Mouse (Mus musculus) cerebellum, postnatal 4 days (tissue): Measurements from ENCODE around the gene Iqcg.

ENCODE experiments used
- DNase-seq, 2 experiments: peaks; one replicate each; pipeline ENCODE4 v3.0.0; 2022; ENCODE audit warnings: low spot score in 2 of 2, mixed read lengths in 1 of 2

The Iqcg gene

DNA sequence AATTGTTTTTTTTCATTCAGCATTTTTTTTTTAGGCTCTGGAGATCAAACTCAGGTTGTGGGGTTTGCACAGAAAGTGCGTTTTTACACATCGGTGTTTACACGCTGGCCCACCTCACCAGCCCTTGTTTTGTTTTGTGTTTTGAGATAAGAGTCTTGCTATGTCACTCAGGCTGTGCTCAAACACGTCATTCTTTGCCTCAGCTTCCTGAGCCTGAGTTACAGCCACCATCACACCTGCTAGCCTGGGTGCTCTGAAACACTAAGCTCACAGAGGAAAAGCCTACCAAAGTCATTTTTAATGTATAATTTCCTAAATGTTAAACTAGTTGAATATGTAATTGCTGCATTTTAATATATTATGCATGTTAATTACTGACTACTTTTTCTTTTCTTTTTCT, 74.6 kb downstream of the Iqcg start:
- DNase-seq, result no peak

DNA sequence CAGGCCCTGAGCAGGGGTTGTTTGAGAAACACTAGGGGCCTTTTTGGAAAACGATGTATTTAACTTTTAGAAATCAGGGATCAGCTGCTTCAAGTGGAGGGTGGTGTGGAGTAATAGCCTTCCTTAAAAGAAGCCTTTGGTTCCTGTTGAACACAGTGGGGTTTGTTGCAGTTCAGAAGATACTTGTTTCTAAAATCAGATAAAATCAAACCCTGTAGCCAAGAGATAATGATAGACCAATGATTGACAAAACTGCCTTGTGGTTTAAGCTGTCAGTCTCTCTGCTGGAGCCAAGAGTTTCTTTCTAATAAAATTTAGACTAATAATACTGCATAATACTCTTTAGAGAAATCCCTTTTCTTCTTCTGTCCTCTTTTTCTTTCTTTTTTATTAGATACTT, 75.8 kb downstream of the Iqcg start:
- DNase-seq, result no peak

DNA sequence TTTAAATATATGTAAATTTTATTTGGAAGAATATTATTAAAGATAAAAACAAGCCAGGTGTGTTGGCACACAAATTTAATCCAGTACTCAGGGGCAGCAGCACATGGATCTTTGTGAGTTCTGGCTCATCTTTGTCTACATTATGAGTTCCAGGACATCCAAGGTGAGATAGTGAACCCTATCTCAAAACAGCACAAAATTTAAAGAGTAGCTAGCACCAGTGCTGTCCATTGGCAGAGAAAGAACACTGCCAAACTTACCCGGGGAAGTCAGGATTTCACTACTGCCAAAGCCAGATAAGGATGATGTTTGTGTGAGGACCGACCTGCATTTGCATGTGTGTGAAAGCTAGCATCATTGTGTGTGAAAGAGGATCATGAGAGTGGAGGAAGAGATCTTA, 83.0 kb downstream of the Iqcg start:
- no peak for DNase-seq

DNA sequence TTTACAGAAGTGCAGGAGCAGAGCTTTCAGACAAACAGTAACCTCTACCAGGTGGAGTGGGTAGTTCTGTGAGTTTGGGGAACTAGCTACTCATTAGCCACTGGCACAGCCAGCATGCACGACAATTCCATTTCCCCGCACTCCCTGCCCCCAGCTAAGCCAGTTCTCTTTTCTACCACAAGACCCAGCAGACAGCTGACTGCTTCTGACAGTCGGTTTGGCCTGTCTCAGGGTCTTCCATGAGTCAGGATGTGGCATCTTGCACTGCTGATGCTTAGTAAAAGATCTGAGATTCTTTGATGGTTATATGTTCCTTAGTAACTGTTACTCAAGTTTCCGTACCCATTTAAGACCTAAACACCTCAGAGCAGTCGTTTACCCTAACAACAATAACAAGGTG, 83.5 kb downstream of the Iqcg start:
- no peak for DNase-seq
